Mouse (Mus musculus) embryo, embryonic 10 days (tissue): ENCODE data around the gene Foxe3.
"Not testable (repeated sequence)": the region's sequence is repeated elsewhere in the genome, so short reads cannot be mapped to it uniquely, and the experiment has no call there.

Experiments
- DNase-seq: peaks from one replicate; pipeline ENCODE4 v3.0.0-alpha.2; 2015; ENCODE audit warnings: low spot score

Foxe3 gene

DNA sequence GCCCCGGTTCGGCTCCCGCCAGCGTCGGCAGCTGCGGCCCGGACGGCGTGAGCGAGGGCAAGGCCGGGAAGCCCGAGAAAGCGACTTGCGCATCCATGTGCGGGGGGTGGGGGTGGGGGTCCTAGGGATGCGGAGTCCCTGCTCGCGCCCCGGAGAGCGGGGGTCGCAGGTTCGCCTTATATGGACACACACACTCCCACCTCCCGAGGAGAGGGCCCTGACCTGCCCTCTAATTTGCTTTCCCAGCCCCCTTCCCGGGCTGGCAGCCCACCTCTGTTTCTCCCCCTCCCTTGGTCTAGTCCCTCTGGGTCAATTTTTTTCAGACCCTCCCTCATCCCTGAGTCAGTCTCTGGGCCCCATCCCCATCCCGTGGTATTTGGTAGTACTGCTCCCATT lies at the start of gene Foxe3:
Gene Foxe3, minus strand, starts transcription at position 97 of the 396 bp plus-strand sequence.
- DNase-seq, result no peak

DNA sequence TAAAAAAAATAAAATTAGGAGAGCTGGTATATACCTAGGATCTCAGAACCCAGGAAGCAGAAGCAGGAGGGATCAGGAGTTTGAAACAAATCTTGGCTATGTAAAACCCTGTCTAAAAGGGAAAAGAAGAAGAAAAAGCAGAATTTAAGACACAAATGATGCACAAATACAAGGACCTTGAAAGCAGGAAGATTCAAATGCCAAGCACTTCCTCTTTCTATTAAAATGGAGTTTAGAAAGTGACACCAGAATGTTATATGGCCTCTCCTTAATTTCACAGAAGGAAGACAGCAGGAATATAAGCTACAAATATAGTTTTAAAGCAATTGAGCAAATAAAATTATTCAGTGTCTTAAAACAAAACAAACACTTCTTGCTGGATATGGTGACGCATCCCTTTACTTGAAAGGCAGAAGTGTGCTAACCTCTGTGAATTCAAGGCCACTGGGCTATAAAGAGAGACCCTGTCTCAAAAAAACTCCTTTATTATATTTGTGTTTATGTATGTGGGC lies 47.5 kb upstream of the Foxe3 start:
- no peak for DNase-seq

DNA sequence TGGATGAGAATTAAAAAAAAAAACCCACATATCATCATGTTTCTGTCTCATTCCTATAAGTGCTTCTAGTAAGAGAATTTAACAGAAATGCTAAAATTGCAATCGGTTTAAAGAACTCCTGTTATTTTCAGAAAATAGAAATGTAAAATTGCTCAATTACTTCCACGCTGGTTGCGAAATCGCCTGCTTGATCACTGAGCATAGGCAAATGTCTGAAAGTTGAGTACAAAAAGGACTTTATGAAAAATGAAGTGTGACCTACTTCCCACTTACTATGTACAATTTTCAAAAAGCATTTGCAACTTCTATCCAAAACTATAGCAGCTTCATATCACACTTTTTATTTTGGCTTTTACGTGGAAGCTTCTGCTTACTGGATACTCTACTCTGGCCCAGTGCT lies 44.9 kb upstream of the Foxe3 start:
- no peak for DNase-seq

DNA sequence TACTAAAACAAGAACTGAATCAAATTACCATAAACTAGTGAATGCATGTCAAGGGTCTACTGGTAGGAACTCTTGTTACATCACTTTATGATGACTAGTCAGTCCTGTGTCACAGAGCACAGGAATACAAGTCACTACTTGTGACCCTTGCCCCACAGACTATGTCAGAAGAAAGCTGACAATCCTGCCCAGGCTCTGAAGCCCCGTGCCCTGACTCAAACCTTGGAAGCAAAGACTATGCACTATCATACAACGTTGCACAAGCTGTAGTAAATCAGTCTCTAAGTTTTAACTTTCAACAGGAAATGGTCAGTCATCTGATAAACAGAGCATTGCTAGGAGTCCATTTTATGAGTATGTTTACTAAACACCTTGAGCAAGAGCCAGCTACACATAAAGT lies 35.1 kb upstream of the Foxe3 start:
- not testable (repeated sequence) for DNase-seq

- DNase-seq, result no peak
Observed at GRCm38 (mm10) chr4:114959533-114959932, 33.7 kb upstream of the Foxe3 start.

DNA sequence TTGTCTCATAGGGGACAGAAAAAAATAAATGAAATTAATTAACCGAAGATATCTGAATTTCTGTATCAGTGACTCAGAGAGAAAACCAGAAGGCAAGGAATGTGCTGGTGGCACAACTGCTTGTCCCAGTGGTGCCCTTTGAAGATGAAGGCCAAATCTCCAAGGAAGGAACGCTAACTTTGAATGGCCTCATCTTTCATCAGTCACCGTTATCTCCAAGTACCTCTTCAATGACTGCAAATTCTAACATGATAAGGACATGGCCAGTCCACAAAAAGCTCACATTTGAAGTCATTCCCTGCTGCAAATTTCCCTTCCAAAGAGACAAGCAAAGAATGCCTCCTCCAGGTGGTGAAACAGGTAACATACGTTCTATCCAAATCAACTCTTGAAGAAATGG lies 33.0 kb upstream of the Foxe3 start:
- no peak for DNase-seq

- no peak for DNase-seq
Observed at GRCm38 (mm10) chr4:114958231-114958630, 32.4 kb upstream of the Foxe3 start.

GRCm38 (mm10) chr4:114957403-114957802 lies 31.6 kb upstream of the Foxe3 start:
- DNase-seq, result no peak

- DNase-seq, result no peak
Observed at GRCm38 (mm10) chr4:114953172-114953571, 27.4 kb upstream of the Foxe3 start.

DNA sequence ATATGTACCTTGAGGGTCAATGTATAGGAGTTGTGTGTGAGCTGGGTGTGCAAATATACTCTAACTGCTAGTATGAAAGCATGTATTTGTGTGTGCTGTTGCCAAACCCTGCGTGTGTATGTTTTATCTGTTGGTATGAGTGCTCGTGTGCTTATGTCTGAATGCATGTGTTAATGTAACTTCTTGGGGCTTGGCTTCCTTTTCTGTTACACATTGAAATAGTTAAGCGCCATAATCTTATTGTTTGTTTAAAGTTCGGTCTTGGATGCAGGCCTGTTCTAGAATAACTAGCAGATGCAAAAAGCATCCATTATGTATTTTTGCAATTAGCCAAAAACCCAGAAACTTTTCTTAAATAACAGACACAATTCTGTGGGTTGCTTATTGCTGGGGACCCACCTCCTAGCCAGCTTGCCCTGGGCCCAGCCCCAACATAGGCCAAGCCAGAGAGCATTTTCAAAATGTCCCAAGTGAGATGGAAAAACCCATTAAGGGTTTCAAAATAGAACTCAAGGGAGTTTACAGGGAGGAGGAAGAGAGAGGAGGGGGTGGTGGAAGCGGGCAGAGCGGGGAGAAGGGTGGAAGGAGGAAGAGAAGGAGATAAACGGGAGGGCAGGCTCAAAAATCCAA lies 22.2 kb upstream of the Foxe3 start:
- no peak for DNase-seq

DNA sequence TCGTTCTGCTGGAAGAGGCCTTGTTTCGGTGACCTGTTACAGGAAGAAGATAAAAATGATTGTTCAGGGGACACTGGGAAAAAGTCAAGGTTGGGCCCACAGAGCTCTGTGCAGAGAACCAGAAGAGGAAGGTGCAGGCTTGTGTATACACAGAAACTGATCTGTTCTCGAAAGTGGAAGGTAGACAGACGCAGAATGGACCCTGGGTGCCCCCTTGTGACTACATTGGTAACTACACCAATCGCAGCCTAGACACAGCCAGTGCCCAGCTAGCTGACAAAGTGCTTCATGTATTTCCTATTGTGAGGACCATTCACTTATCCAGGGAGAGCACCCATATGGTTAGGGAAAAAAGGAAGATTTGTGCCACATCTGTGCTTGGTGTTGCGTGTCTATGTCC lies 21.6 kb upstream of the Foxe3 start:
- peak; percentile 84 for DNase-seq

DNA sequence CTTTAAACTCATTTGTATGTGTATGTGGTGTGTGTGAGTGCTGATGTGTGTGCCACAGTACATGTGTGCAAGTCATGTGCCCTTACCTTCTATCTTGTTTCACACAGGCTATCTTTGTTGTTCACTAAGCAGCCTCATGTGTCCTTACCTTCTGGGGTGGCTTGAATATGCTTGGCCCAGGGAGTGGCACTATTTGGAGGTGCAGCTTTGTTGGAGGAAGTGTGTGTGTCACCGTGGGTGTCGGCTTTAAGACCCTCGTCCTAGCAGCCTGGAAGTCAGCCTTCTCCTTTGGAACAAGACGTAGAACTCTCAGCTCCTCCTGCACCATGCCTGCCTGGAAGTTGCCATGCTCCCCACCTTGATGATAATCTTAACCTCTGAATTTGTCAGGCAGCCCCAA lies 20.6 kb upstream of the Foxe3 start:
- DNase-seq, result no peak

DNA sequence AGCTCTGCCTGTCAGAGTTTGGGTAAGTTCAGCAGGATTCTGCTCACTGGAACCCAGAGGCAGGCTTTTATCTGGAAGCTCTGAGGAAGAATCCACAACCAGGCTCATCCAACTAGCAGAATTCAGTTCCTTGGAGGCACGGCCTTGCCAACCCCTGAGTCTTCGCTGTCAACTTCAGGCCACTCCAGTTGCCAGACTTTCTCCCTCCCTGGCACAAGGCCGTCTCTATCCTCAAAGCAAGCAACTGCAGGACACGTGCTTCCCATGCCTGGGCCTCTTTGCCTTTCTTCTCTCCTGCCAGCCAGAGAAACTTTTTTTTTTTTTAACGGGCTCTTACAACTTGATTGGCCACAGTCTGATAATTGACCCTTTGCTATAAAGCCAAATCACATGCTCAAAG lies 19.2 kb upstream of the Foxe3 start:
- peak; percentile 18 for DNase-seq

GRCm38 (mm10) chr4:114942583-114942982 lies 16.8 kb upstream of the Foxe3 start:
- peak; percentile 54 for DNase-seq

- peak; percentile 9 for DNase-seq
Observed at GRCm38 (mm10) chr4:114942112-114942511, 16.3 kb upstream of the Foxe3 start.

DNA sequence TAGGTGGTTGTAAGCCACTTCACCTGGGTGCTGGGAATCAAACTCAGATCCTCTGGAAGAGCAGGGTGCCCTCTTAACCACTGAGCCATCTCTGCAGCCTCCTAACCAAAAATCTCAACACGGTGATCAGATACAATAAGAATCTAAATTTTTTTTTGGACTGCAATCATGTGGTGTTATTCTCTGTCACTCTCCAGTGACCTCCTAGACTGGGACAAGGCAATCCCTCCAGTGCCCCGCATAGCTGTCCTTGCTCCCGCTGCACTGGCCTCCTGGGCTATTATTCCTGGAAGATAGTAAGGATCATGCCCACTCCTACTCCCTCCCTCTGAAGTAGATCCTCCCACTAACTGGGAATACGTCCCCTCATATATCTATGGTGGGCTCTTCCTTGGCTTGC lies 15.5 kb upstream of the Foxe3 start:
- no peak for DNase-seq

DNA sequence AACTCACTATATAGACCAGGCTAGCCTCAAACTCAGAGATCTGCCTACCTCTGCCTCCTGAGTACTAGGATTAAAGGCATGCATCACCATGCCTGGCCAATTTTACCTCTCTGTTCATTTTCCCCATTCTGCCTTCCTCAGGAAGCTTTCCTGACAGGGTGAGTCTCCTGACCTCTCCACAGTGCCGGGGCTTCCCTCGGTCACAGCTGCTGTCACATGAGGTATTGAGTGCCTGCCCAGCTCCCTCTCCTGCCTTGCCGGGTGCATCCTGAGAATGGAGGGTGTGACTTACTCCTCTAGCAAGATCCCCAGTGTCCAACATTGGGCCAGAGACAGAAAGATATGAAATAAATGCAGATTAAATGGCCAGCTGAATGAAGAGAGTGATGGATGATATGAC lies 12.4 kb upstream of the Foxe3 start:
- no peak for DNase-seq

- peak; percentile 5 for DNase-seq
Observed at GRCm38 (mm10) chr4:114937459-114938047, 11.7 kb upstream of the Foxe3 start.

DNA sequence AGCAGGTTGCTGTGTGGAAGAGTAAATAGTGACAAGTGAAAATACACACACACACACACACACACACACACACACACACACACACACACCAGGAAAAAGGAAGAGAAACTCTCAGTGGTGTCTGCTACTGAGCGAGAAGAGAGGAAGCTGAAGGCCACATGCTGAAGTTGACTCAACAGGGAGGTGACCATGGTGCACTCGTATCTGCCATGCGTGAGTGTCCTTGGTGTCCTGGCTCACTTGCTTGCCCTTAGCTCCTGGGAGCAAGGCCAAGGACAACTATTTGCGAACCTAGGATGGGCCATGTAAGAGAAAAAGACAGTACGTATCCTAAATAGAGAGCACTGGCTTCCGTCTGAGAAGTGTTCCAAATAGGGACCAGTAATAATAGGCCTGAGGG lies 8.4 kb upstream of the Foxe3 start:
- no peak for DNase-seq

- peak; percentile 6 for DNase-seq
Observed at GRCm38 (mm10) chr4:114932747-114933146, 6.9 kb upstream of the Foxe3 start.

GRCm38 (mm10) chr4:114929155-114929554 lies 3.3 kb upstream of the Foxe3 start:
- peak; percentile 52 for DNase-seq

GRCm38 (mm10) chr4:114924971-114925916 lies 569 bp downstream of the Foxe3 start:
- peak; percentile 49 for DNase-seq

DNA sequence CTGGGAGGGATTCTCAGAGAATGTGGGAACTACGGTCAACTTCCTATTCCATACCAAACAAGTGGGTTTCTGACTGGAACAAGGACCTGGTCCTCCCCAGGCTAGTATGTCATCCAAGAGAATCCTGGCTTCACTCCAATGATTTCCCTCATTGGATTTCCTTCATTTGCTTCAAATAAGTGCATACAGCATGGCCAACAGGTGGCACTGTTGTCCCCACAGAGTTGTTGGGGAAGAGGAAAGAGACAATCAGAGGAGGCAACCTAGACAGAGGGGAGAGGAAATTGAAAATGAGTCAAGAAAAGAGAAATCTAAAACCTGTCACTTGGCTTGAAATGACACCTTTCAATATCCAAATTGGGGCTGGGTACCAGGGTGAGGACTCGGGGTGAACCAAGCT lies 8.7 kb downstream of the Foxe3 start:
- DNase-seq, result peak; percentile 86
